Comparison of ENCODE assay signal across 12 mouse cellular contexts in the genomic region with DNA sequence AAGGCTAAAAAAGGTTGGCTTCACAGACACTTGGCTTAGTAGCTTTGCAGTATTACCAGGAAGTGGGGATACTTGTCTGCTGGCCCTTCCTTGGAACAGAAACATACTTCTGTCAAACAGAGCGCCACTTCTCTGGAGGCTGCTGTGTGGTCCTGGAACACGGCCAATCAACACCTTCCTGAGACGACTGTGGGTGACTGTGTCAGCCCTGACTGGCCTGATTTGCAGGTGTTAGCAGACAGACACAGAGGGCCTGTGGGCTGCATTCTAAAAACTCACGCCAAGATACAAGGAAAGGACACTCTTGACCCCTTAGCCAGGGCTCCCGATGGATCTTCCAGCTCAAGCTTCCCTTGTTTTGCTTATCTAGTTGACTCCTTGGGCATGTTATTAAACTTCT. TPM values are rescaled to one million over a fixed set of nuclear protein-coding genes. Genes with fewer than 3 reads are reported as not detected.
A peak's percentile ranks its signal among the peaks of the same experiment; 100 is the strongest.
DNase-seq lines count a peak whose midpoint lies in the region; ATAC-seq and TF ChIP-seq lines count a peak whose summit lies in the region.
"Had no signal": no experiment of that assay in that cellular context is flagged by ENCODE, and none has a peak within 500 bp of the region (broad histone marks: within the 10 kb centered on the region; RNA-seq: fewer than 3 reads in every experiment).

No protein-coding gene starts in this region.

- no peak for TF ChIP-seq CTCF in gastrocnemius, adult 2 months (IDR thresholded peaks at IDR 0.05)

- H3K36me3 ChIP-seq in embryonic facial prominence, embryonic 13.5 days = peaks cover 18% of the 10 kb centered on the region

- H3K27ac ChIP-seq in gastrocnemius, adult 2 months = peak overlapping the region; percentile 99
- H3K27ac ChIP-seq in embryonic facial prominence, embryonic 13.5 days = peak overlapping the region; percentile 95

- intact Hi-C loops in gastrocnemius, adult 2 months (cut with DNase I) = no loop called here
- intact Hi-C loops in gastrocnemius, postnatal 14 days (cut with DNase I; ENCODE audit: low total_unique reads) = no loop called here

- H3K27me3 ChIP-seq in embryonic facial prominence, embryonic 13.5 days = no peaks in the 10 kb centered on the region
- H3K27me3 ChIP-seq: CH12.LX had no signal

- H3K4me3 ChIP-seq in gastrocnemius, adult 2 months = no peak overlapping the region
- H3K4me3 ChIP-seq in embryonic facial prominence, embryonic 13.5 days = 0 out of 2 replicates have a peak overlapping the region, but pooled peaks have one; percentile 4

- no peak overlapping the region for H3K9ac ChIP-seq in embryonic facial prominence, embryonic 13.5 days

- no peaks in the 10 kb centered on the region for H3K9me3 ChIP-seq in embryonic facial prominence, embryonic 13.5 days

- no peak for ATAC-seq in embryonic facial prominence, embryonic 13.5 days (ENCODE audit: insufficient number of reproducible peaks, insufficient read depth, low FRiP score, low TSS enrichment, low read depth)
- ATAC-seq in erythroblast, adult 5-6 weeks (replicated peaks; ENCODE audit: low FRiP score, poor library complexity, severe bottlenecking) = no peak

- peaks cover 17% of the 10 kb centered on the region for H3K4me1 ChIP-seq in embryonic facial prominence, embryonic 13.5 days

- no peak overlapping the region for H3K4me2 ChIP-seq in embryonic facial prominence, embryonic 13.5 days

- WGBS in embryonic facial prominence, embryonic 13.5 days = 87% methylated on average over 5 of the region's 5 CpGs

- DNase-seq in gastrocnemius, adult 2 months = no peak
- no peak for DNase-seq in gastrocnemius, postnatal 14 days
- DNase-seq in kidney, postnatal 25 days = peak; percentile 47 to 55
- DNase-seq in kidney, postnatal 14 days = no peak
- DNase-seq in lung, postnatal 36 days = peak; percentile 61
- DNase-seq in embryo, embryonic 10 days (ENCODE audit: low spot score) = no peak
- DNase-seq: adrenal gland, adult 2 months; gastrocnemius, postnatal 25 days; layer of hippocampus, postnatal 36 days had no signal

RNA-seq across cellular contexts. Expression of a gene that starts 0.9 kb away (rescaled TPM):
- total RNA-seq in gastrocnemius, adult 2 months (2021) = 10 to 100 TPM; 43.5 to 44.5 TPM
- 10 to 100 TPM; 41.9 to 46.5 TPM for total RNA-seq in gastrocnemius, postnatal 14 days (2021)
- 393 and 397 TPM in 2 replicates for polyA plus RNA-seq in embryonic facial prominence, embryonic 13.5 days (2015; fragmentation: Nextera tagmentation; extraction: Ambion mirVana)
- 6.3 and 20.2 TPM in 2 replicates for total RNA-seq in erythroblast, adult 5-6 weeks (2015; ENCODE audit: low replicate concordance)
- 30.7 and 32.1 TPM in 2 replicates for total RNA-seq in erythroblast, adult 5-6 weeks (2017; ENCODE audit: low replicate concordance)

RNA-seq across cellular contexts. Expression of a gene that starts 1.0 kb away (rescaled TPM):
- total RNA-seq in gastrocnemius, adult 2 months (2021) = 1 to 10 TPM; 8.4 to 8.6 TPM
- total RNA-seq in gastrocnemius, postnatal 14 days (2021) = 10 to 100 TPM in 1 of 2 experiments, 1 to 10 TPM in 1; 5.8 to 10.3 TPM
- 2.6 and 4.1 TPM in 2 replicates for polyA plus RNA-seq in embryonic facial prominence, embryonic 13.5 days (2015; fragmentation: Nextera tagmentation; extraction: Ambion mirVana)
- not detected in 2 replicates for total RNA-seq in erythroblast, adult 5-6 weeks (2015; ENCODE audit: low replicate concordance)
- not detected in 2 replicates for total RNA-seq in erythroblast, adult 5-6 weeks (2017; ENCODE audit: low replicate concordance)
- polyA plus RNA-seq: adrenal gland, adult 2 months had no signal

RNA-seq across cellular contexts. Expression of a gene that starts 17.1 kb away (rescaled TPM):
- 10 to 100 TPM; 95.4 to 100.0 TPM for total RNA-seq in gastrocnemius, adult 2 months (2021)
- total RNA-seq in gastrocnemius, postnatal 14 days (2021) = 10 to 100 TPM; 79.8 to 84.4 TPM
- polyA plus RNA-seq in embryonic facial prominence, embryonic 13.5 days (2015; fragmentation: Nextera tagmentation; extraction: Ambion mirVana) = 76.4 and 80.3 TPM in 2 replicates
- 6.1 and 7.5 TPM in 2 replicates for total RNA-seq in erythroblast, adult 5-6 weeks (2015; ENCODE audit: low replicate concordance)
- total RNA-seq in erythroblast, adult 5-6 weeks (2017; ENCODE audit: low replicate concordance) = 10.5 and 14.4 TPM in 2 replicates

RNA-seq across cellular contexts. Expression of a gene that starts 23.4 kb away (rescaled TPM):
- total RNA-seq in gastrocnemius, adult 2 months (2021) = 10 to 100 TPM; 30.5 to 36.5 TPM
- total RNA-seq in gastrocnemius, postnatal 14 days (2021) = 10 to 100 TPM; 47.4 to 51.8 TPM
- 104 and 109 TPM in 2 replicates for polyA plus RNA-seq in embryonic facial prominence, embryonic 13.5 days (2015; fragmentation: Nextera tagmentation; extraction: Ambion mirVana)
- total RNA-seq in erythroblast, adult 5-6 weeks (2015; ENCODE audit: low replicate concordance) = 58.8 and 73.6 TPM in 2 replicates
- total RNA-seq in erythroblast, adult 5-6 weeks (2017; ENCODE audit: low replicate concordance) = 72.6 and 78.0 TPM in 2 replicates

Comparison
In these comparisons a context has a peak if more than half of its experiments do, and no peak if none do; other contexts are left out.
1. DNase-seq: peak in kidney, postnatal 25 days (2 of 2) and lung, postnatal 36 days (single experiment); none in gastrocnemius, adult 2 months (single experiment), gastrocnemius, postnatal 14 days (single experiment), kidney, postnatal 14 days (single experiment) and embryo, embryonic 10 days (single experiment).
2. RNA of a gene that starts 1.0 kb away (total RNA-seq): 5.8 to 10.3 TPM in gastrocnemius, postnatal 14 days and 8.4 to 8.6 TPM in gastrocnemius, adult 2 months; not detected in erythroblast, adult 5-6 weeks; every median in the first group is over 4 times any median in the second.
3. RNA of a gene that starts 17.1 kb away (total RNA-seq): 95.4 to 100.0 TPM in gastrocnemius, adult 2 months and 79.8 to 84.4 TPM in gastrocnemius, postnatal 14 days; 6.1 to 14.4 TPM in erythroblast, adult 5-6 weeks; every median in the first group is over 4 times any median in the second.